Mouse (Mus musculus) forebrain, embryonic 10.5 days (tissue): ENCODE results near the gene Smurf2. TPM values are rescaled to one million over a fixed set of nuclear protein-coding genes. Genes with fewer than 3 reads are reported as not detected.

Experiments
- DNase-seq: peaks from one replicate; pipeline ENCODE4 v3.0.0-alpha.2; 2017; ENCODE audit warnings: low spot score; ENCODE audit errors: extremely low spot score
- H3K27ac ChIP-seq: fragments of 300-500 bp; sonication (generic); 2 replicates; pipeline ENCODE4 v1.5.1; 2016; ENCODE audit warnings: mild to moderate bottlenecking
- H3K27me3 ChIP-seq: fragments of 300-500 bp; sonication (generic); 2 replicates; pipeline ENCODE4 v1.6.1; 2016; ENCODE audit warnings: mild to moderate bottlenecking; ENCODE audit not compliant: poor library complexity, severe bottlenecking
- H3K36me3 ChIP-seq: fragments of 300-500 bp; sonication (generic); replicated peaks from 2 replicates; pipeline ENCODE4 v1.6.1; 2016; ENCODE audit warnings: mild to moderate bottlenecking, moderate library complexity
- H3K4me1 ChIP-seq: fragments of 300-500 bp; sonication (generic); 2 replicates; pipeline ENCODE4 v1.6.1; 2016
- H3K4me3 ChIP-seq: fragments of 300-500 bp; sonication (generic); 2 replicates; pipeline ENCODE4 v1.5.1; 2016; ENCODE audit warnings: mild to moderate bottlenecking, moderate library complexity
- H3K9me3 ChIP-seq: fragments of 300-500 bp; sonication (generic); 2 replicates; pipeline ENCODE4 v1.6.1; 2016; ENCODE audit warnings: mild to moderate bottlenecking, moderate library complexity
- WGBS: fragments of 180-500 bp; shearing (Covaris S2); methylation state at CpG from one replicate; pipeline ENCODE4 v1.1.7; 2016; 5-methylcytosine and 5-hydroxymethylcytosine counted together
- polyA plus RNA-seq: library from polyadenylated mRNA; unstranded; fragments of >200 nt; fragmentation: Nextera tagmentation; extraction: Ambion mirVana; gene quantifications from 2 replicates; pipeline ENCODE4 v1.2.1, GENCODE M21; 2016

Gene Smurf2
- polyA plus RNA-seq, result 11.2 and 11.7 TPM in 2 replicates

GRCm38 (mm10) chr11:106920551-106921379 lies at the start of gene Smurf2:
Smurf2 (minus strand) TSS chr11:106920715.
- H3K36me3 ChIP-seq, result no peaks in the 10 kb centered on the region
- peak within 1 kb of the TSS; percentile 97 for H3K4me3 ChIP-seq
- H3K27me3 ChIP-seq, result no peaks in the 10 kb centered on the region
- peaks cover 39% of the 10 kb centered on the region for H3K4me1 ChIP-seq
- no peaks in the 10 kb centered on the region for H3K9me3 ChIP-seq
- 3% methylated on average over 55 of the region's 72 CpGs for WGBS
- peak within 1 kb of the TSS; percentile 99 for H3K27ac ChIP-seq
- DNase-seq, result peak; percentile 89

GRCm38 (mm10) chr11:106969798-106970197 lies 49.3 kb upstream of the Smurf2 start:
- WGBS, result 96% methylated on average over 8 of the region's 8 CpGs
- H3K4me3 ChIP-seq, result no peak overlapping the region
- H3K36me3 ChIP-seq, result no peaks in the 10 kb centered on the region
- H3K27me3 ChIP-seq, result no peaks in the 10 kb centered on the region
- DNase-seq, result no peak
- H3K27ac ChIP-seq, result no peak overlapping the region
- no peaks in the 10 kb centered on the region for H3K4me1 ChIP-seq
- peaks cover 4% of the 10 kb centered on the region; the same call in 1 of the 2 replicates for H3K9me3 ChIP-seq

GRCm38 (mm10) chr11:106967630-106968029 lies 47.1 kb upstream of the Smurf2 start:
- DNase-seq, result no peak

DNA sequence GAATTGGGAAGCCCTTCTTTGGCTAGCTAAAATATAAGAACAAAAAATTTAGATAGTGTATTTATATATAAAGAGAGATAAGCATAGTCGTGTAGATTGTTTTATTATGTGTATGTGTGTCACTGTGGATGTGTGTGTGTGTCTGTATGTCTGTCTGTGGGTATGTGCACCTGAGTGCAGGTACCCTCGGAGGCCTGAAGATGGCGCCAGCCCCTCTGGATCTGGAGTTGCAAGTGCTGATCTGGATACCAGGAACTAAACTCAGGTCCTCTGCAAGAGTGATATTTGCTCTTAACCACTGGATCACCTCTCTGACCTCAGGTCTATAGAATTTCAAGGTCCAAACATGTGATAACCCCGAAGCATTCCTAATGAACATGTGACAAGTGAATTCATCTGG lies 45.4 kb upstream of the Smurf2 start:
- no peak overlapping the region for H3K4me3 ChIP-seq
- H3K27me3 ChIP-seq, result no peaks in the 10 kb centered on the region
- WGBS, result 93% methylated on average over 4 of the region's 4 CpGs
- no peak overlapping the region for H3K27ac ChIP-seq
- 0 out of 2 replicates have a peak, but pooled peaks cover 3% of the 10 kb centered on the region for H3K4me1 ChIP-seq
- H3K9me3 ChIP-seq, result peaks cover 4% of the 10 kb centered on the region; the same call in 1 of the 2 replicates
- DNase-seq, result no peak
- no peaks in the 10 kb centered on the region for H3K36me3 ChIP-seq

More at GRCm38 (mm10) chr11:106967630-106968029, 47.1 kb upstream of the Smurf2 start:
- H3K36me3 ChIP-seq, result no peaks in the 10 kb centered on the region
- H3K27ac ChIP-seq, result no peak overlapping the region
- H3K9me3 ChIP-seq, result peaks cover 4% of the 10 kb centered on the region; the same call in 1 of the 2 replicates
- 78% methylated on average over 10 of the region's 10 CpGs for WGBS
- H3K4me1 ChIP-seq, result no peaks in the 10 kb centered on the region
- H3K27me3 ChIP-seq, result no peaks in the 10 kb centered on the region
- H3K4me3 ChIP-seq, result no peak overlapping the region

GRCm38 (mm10) chr11:106962310-106962709 lies 41.8 kb upstream of the Smurf2 start:
- H3K9me3 ChIP-seq, result peaks cover 4% of the 10 kb centered on the region; the same call in 1 of the 2 replicates
- WGBS, result 86% methylated on average over 9 of the region's 9 CpGs
- DNase-seq, result no peak
- H3K4me1 ChIP-seq, result 0 out of 2 replicates have a peak, but pooled peaks cover 3% of the 10 kb centered on the region
- H3K27me3 ChIP-seq, result no peaks in the 10 kb centered on the region
- no peak overlapping the region for H3K4me3 ChIP-seq
- H3K27ac ChIP-seq, result no peak overlapping the region
- no peaks in the 10 kb centered on the region for H3K36me3 ChIP-seq

DNA sequence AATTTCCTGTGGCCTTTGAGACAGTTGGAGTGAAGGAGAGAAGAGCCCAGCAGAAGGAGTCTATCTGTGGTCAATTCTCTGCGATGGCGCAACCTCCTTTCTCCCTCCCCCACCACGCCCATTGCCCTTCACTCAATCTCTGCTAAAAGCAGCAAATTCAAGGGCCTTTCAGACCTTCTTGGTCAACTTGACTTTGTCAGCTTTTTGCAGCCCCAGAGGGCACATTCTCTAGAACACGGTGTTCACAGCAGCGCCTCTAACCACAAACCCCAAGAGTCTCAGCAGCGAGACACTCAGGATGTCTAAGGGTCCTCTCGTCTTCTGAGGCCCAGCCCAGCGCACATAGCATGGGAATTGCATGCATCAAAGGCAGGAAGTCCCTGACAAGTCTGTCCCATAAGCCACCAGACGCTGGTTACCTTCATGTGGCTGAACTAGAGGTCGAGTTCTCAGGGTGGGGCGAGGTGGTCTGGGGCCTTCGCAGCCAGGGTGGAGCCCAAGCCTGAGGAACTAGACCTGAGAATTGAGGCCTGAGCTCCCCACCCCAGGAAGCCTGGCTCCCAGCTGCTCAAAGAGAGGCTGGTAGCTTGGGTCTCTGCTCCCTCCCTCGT lies 41.1 kb upstream of the Smurf2 start:
- Histone ChIP-seq H3K27ac (no peak overlapping the region), H3K9me3 (peaks cover 4% of the 10 kb centered on the region; the same call in 1 of the 2 replicates), H3K36me3 (no peaks in the 10 kb centered on the region), H3K4me3 (no peak overlapping the region), H3K4me1 (0 out of 2 replicates have a peak, but pooled peaks cover 3% of the 10 kb centered on the region), H3K27me3 (no peaks in the 10 kb centered on the region)
- DNase-seq, result no peak
- WGBS, result 84% methylated on average over 13 of the region's 13 CpGs

DNA sequence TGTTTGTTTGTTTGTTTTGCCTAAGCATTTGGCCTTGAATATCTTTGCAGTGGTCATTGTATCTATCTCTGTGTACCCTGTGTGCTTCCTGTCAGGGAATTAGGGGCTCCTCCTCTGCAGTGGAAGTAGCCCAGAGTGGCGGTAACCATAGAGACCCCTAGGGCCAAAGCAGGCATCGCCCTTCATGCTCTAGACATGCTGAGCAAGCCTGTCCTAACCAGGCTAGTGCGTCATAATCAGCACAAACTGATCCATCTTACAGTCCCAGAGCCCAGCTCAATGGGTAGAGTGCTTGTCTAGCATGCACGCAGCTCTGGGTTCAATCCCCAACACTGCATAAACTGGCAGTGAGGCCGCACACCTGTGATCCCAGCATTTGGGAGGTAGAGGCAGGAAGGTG lies 38.6 kb upstream of the Smurf2 start:
- Histone ChIP-seq H3K4me1 (0 out of 2 replicates have a peak, but pooled peaks cover 3% of the 10 kb centered on the region), H3K36me3 (no peaks in the 10 kb centered on the region), H3K9me3 (no peaks in the 10 kb centered on the region; the same call in 1 of the 2 replicates), H3K4me3 (no peak overlapping the region), H3K27ac (no peak overlapping the region), H3K27me3 (no peaks in the 10 kb centered on the region)
- WGBS, result 86% methylated on average over 5 of the region's 5 CpGs
- DNase-seq, result no peak

DNA sequence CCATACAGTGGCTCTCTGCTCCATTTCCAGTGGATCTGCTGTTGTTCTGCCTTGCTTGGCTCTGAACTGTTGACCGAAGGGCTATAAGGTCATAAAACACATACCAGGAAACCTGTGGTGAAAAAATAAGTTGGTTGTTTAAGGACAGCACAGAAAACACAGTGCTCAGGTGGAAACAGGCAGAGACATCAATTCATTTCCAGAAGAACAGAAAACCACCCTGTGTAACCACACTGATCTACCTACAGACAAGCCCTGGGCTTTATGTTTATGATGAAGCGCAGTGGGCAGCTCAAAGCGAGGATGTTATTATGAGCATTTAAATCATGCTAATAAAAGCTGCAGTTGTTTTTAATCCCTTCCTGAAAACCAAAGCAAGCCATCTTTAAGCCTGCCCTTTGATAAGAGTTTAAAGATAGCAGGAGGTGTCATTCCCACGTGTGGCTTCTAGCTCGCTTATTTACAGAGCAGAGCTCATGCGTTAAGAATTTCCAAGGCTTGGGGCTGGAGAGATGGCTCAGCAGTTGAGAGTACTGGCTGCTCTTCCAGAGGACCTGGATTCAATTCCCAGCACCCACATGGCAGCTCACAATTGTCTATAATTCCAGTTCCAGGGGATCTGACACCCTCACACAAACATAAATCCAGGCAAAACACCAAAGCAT lies 38.0 kb upstream of the Smurf2 start:
- DNase-seq, result no peak
- Histone ChIP-seq H3K36me3 (no peaks in the 10 kb centered on the region), H3K27ac (no peak overlapping the region), H3K9me3 (no peaks in the 10 kb centered on the region; the same call in 1 of the 2 replicates), H3K4me1 (0 out of 2 replicates have a peak, but pooled peaks cover 3% of the 10 kb centered on the region), H3K4me3 (no peak overlapping the region), H3K27me3 (no peaks in the 10 kb centered on the region)
- WGBS, result 92% methylated on average over 6 of the region's 6 CpGs

DNA sequence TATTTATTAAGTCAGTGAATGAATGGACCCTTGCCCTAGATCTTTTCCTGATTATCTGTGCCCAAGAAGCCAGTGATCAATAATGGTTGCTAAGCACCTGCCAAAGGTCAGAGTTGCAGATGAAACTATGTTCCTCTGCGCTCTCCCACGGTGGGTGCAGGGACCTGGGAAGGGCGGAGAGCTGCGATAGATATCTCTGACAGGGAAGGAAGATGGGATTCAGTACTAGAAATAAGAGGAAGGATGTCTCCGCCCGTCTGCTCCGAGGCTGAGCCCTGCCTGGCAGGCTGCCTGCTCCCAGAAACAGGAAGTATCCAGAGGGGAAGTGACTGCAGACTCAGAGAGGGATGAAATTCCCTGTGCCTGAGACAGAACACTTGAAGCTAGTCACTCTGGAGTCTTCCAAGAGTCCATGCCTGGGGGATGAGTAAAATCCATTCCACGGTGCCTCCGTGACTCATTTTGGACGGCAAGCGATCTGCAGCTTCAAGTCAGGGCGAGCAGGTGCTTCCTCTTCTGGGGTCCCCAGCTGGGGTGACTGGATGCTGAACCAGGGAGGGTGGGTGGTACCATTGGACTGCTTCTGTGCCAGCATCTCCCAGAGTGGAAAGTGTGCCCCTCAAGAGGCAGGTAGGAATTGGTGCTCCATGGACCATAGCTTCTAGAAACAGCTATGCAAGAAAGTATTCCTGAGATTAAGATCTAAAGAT lies 36.9 kb upstream of the Smurf2 start:
- Histone ChIP-seq H3K9me3 (no peaks in the 10 kb centered on the region; the same call in 1 of the 2 replicates), H3K36me3 (no peaks in the 10 kb centered on the region), H3K27me3 (no peaks in the 10 kb centered on the region), H3K27ac (no peak overlapping the region), H3K4me3 (no peak overlapping the region), H3K4me1 (0 out of 2 replicates have a peak, but pooled peaks cover 3% of the 10 kb centered on the region)
- DNase-seq, result no peak
- 89% methylated on average over 12 of the region's 12 CpGs for WGBS

GRCm38 (mm10) chr11:106954566-106954965 lies 34.1 kb upstream of the Smurf2 start:
- no peak overlapping the region for H3K27ac ChIP-seq
- H3K4me3 ChIP-seq, result no peak overlapping the region
- no peaks in the 10 kb centered on the region for H3K27me3 ChIP-seq
- no peak for DNase-seq
- H3K36me3 ChIP-seq, result no peaks in the 10 kb centered on the region
- H3K9me3 ChIP-seq, result no peaks in the 10 kb centered on the region; the same call in 1 of the 2 replicates
- WGBS, result 81% methylated on average over 8 of the region's 8 CpGs
- no peaks in the 10 kb centered on the region for H3K4me1 ChIP-seq

DNA sequence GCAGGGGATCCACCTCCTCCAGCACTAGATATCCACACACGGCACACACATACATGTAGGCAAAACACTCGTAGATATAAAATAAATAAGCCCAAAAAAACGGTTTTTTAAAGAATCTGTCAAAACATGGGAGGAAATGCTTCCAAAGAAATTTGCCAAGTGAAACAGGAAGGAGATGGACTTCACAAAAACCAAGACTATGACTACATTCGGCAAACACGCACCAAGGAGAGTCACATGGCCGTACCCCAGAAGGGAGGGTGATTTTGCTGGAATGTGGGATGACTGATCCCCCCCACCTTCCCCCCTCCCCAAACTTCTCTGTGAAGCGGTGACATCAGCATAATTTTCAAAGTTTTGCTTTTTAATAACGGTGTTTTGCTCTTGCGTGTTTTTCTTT lies 33.6 kb upstream of the Smurf2 start:
- DNase-seq, result no peak

GRCm38 (mm10) chr11:106937306-106937705 lies 16.8 kb upstream of the Smurf2 start:
- H3K4me3 ChIP-seq, result no peak overlapping the region
- 86% methylated on average over 5 of the region's 5 CpGs for WGBS

More for the DNA sequence above, 33.6 kb upstream of the Smurf2 start:
- no peaks in the 10 kb centered on the region for H3K36me3 ChIP-seq
- no peak overlapping the region for H3K4me3 ChIP-seq
- H3K4me1 ChIP-seq, result no peaks in the 10 kb centered on the region
- no peaks in the 10 kb centered on the region for H3K27me3 ChIP-seq
- H3K27ac ChIP-seq, result no peak overlapping the region
- no peaks in the 10 kb centered on the region; the same call in 1 of the 2 replicates for H3K9me3 ChIP-seq
- WGBS, result 86% methylated on average over 9 of the region's 9 CpGs

More at GRCm38 (mm10) chr11:106937306-106937705, 16.8 kb upstream of the Smurf2 start:
- DNase-seq, result no peak
- 0 out of 2 replicates have a peak, but pooled peaks cover 4% of the 10 kb centered on the region for H3K4me1 ChIP-seq
- no peaks in the 10 kb centered on the region for H3K27me3 ChIP-seq
- no peak overlapping the region for H3K27ac ChIP-seq
- H3K9me3 ChIP-seq, result no peaks in the 10 kb centered on the region
- H3K36me3 ChIP-seq, result no peaks in the 10 kb centered on the region
